Mouse (Mus musculus): Measurements from ENCODE around the gene Tmem87a. TPM values are rescaled to one million over a fixed set of nuclear protein-coding genes. Genes with fewer than 3 reads are reported as not detected.

Tmem87a gene
- 23.0 and 25.2 TPM in 2 replicates for total RNA-seq (2014; rRNA removed; ENCODE audit: low replicate concordance)
- 4.0 and 6.2 TPM in 2 replicates for polyA plus RNA-seq (2015; fragmentation: Nextera tagmentation; extraction: Ambion mirVana)

DNA sequence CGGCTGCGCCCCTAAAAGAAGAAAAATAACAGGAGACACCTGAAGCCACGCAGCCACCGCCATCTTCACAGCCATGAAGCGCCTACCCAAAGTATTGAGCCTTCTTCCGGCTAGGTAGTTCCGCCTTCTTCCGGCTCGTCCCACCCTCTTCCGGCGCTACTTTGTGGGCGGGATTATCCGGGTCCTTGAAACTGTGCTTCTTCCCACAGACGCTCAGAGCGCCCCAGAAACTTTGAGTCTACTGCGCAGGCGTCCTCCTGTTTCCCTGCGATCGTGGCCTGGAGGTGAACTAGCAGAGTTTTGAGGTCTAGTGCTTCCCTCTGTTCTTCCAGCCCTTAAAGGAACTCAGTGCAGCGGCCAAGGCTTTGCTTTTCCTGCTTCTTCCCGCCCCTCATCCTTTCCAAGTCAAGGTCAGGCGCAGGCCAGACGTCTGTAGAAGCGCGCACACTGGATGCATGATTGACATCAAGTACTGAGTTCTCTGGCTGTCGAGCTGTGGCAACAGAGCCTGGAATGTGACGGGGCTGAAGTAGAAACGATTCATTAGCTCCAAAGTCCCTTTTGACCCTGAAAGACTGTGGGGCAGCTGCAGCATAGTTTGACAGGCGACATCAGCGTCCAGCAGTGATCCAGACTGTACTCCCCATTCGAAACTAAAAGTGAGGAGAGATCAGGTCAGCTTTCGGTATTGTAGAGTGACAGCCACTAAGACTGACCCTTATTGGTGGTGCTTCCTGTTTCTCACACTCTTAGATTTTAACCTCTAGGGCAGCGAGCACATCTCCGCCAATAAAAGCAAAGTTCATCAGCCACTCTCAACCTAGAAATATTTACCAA, at the start of gene Tmem87a:
Gene Tmem87a, minus strand, starts transcription at position 128 of the 837 bp plus-strand sequence.
- Histone ChIP-seq H3K36me3 (replicated peaks; ENCODE audit: control insufficient read depth, insufficient read depth, low read length) (no peaks in the 10 kb centered on the region), H3K4me2 (ENCODE audit: low read depth, low read length) (peak within 1 kb of the TSS; percentile 80), H3K27ac (ENCODE audit: low read depth) (peak within 1 kb of the TSS; percentile 99), H3K4me1 (ENCODE audit: control insufficient read depth, insufficient read depth) (peaks cover 19% of the 10 kb centered on the region), H3K9me3 (replicated peaks; ENCODE audit: control insufficient read depth, low read length) (no peaks in the 10 kb centered on the region), H3K27me3 (ENCODE audit: control insufficient read depth, insufficient read depth, low read length) (no peaks in the 10 kb centered on the region), H3K4me3 (ENCODE audit: low read depth, low read length) (peak within 1 kb of the TSS; percentile 84), H3K9ac (replicated peaks; ENCODE audit: low read depth, low read length) (peak within 1 kb of the TSS; percentile 82)
- DNase-seq (ENCODE audit: low spot score) (peak; percentile 98), ATAC-seq (ENCODE audit: insufficient read depth, low read depth) (peak; percentile 99)
- under 1% methylated on average over 34 of the region's 34 CpGs for WGBS
- no peak for TF ChIP-seq CTCF (IDR thresholded peaks at IDR 0.05; ENCODE audit: low read depth)

DNA sequence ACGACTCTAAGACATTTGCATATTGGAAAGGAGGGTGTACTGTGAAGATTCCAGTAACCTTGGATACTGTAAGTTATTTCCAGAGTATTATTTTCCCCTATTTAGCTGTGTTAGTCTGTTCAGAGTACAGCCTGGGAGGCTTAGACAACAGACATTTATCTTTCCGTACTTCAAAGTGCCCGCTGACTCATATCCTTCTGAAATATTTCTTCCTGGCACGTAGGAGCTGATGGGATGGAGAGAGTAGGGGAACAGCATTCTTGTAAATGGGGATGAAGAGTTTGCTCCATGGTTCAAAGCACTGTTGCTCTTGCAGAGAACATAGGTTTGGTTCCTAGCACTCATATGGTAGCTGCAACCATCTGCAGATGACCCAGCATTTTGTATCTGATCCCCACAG, 48.7 kb upstream of the Tmem87a start:
- no peak for ATAC-seq (ENCODE audit: insufficient read depth, low read depth)
- H3K4me1 ChIP-seq (ENCODE audit: control insufficient read depth, insufficient read depth) = no peaks in the 10 kb centered on the region

DNA sequence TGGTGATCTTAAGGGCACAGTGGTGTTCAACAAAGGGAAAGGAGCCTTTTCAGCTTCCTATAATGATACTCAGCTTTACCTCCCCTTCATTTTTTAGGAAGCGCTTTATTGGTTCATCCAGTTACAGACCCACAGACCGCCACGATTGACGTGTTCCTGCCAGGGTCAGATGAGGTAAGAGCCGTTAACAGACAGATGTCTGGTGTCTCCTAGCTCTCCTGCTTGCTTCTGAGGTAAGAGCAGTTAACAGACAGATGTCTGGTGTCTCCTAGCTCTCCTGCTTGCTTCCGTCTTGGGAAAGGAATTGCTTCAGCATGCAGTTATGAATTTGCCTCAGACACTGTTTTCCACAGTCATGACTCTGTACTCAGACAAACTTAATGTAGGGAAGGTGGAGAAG, 46.8 kb upstream of the Tmem87a start:
- 54% methylated on average over 6 of the region's 6 CpGs for WGBS
- Histone ChIP-seq H3K36me3 (replicated peaks; ENCODE audit: control insufficient read depth, insufficient read depth, low read length) (no peaks in the 10 kb centered on the region), H3K4me3 (ENCODE audit: low read depth, low read length) (no peak overlapping the region), H3K9me3 (replicated peaks; ENCODE audit: control insufficient read depth, low read length) (no peaks in the 10 kb centered on the region), H3K27ac (ENCODE audit: low read depth) (no peak overlapping the region), H3K4me2 (ENCODE audit: low read depth, low read length) (no peak overlapping the region), H3K9ac (replicated peaks; ENCODE audit: low read depth, low read length) (no peak overlapping the region), H3K27me3 (ENCODE audit: control insufficient read depth, insufficient read depth, low read length) (no peaks in the 10 kb centered on the region), H3K4me1 (ENCODE audit: control insufficient read depth, insufficient read depth) (no peaks in the 10 kb centered on the region)
- no peak for TF ChIP-seq EP300 (IDR thresholded peaks at IDR 0.05; ENCODE audit: low read depth)
- TF ChIP-seq CTCF (IDR thresholded peaks at IDR 0.05; ENCODE audit: low read depth) = no peak
- DNase-seq (ENCODE audit: low spot score) = no peak
- no peak for ATAC-seq (ENCODE audit: insufficient read depth, low read depth)

More for the DNA sequence above, 48.7 kb upstream of the Tmem87a start:
- TF ChIP-seq EP300 (IDR thresholded peaks at IDR 0.05; ENCODE audit: low read depth) (no peak), CTCF (IDR thresholded peaks at IDR 0.05; ENCODE audit: low read depth) (no peak)
- H3K4me2 ChIP-seq (ENCODE audit: low read depth, low read length) = no peak overlapping the region
- H3K36me3 ChIP-seq (replicated peaks; ENCODE audit: control insufficient read depth, insufficient read depth, low read length) = no peaks in the 10 kb centered on the region
- no peak overlapping the region for H3K4me3 ChIP-seq (ENCODE audit: low read depth, low read length)
- no peaks in the 10 kb centered on the region for H3K9me3 ChIP-seq (replicated peaks; ENCODE audit: control insufficient read depth, low read length)
- H3K27ac ChIP-seq (ENCODE audit: low read depth) = no peak overlapping the region
- no peaks in the 10 kb centered on the region for H3K27me3 ChIP-seq (ENCODE audit: control insufficient read depth, insufficient read depth, low read length)
- H3K9ac ChIP-seq (replicated peaks; ENCODE audit: low read depth, low read length) = no peak overlapping the region
- WGBS = 51% methylated on average over 4 of the region's 4 CpGs
- no peak for DNase-seq (ENCODE audit: low spot score)

DNA sequence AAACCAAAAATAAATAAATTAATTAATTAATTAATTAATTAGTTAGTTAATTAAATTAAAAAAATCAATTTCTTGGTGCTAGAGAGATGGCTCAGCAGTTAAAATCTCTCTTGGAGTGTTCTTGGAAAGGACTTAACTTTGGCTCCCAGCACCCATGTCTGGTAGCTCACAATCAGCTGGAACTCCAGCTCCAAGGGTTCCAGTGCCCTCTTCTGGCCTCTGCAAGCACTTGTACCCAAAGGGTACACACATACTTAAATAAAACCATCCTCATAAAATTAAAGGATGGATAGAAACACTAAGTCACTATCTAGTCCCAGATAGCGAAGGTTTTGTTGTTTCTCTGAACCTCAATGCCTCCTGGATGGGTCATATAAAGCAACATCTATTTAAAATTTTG, 43.4 kb upstream of the Tmem87a start:
- 93% methylated on average over 1 of the region's 1 CpGs for WGBS
- no peak overlapping the region for H3K4me2 ChIP-seq (ENCODE audit: low read depth, low read length)
- no peak for ATAC-seq (ENCODE audit: insufficient read depth, low read depth)
- H3K27me3 ChIP-seq (ENCODE audit: control insufficient read depth, insufficient read depth, low read length) = no peaks in the 10 kb centered on the region
- H3K4me1 ChIP-seq (ENCODE audit: control insufficient read depth, insufficient read depth) = 0 out of 2 replicates have a peak, but pooled peaks cover 4% of the 10 kb centered on the region
- H3K9ac ChIP-seq (replicated peaks; ENCODE audit: low read depth, low read length) = no peak overlapping the region
- H3K9me3 ChIP-seq (replicated peaks; ENCODE audit: control insufficient read depth, low read length) = no peaks in the 10 kb centered on the region
- no peaks in the 10 kb centered on the region for H3K36me3 ChIP-seq (replicated peaks; ENCODE audit: control insufficient read depth, insufficient read depth, low read length)
- no peak overlapping the region for H3K27ac ChIP-seq (ENCODE audit: low read depth)
- TF ChIP-seq CTCF (IDR thresholded peaks at IDR 0.05; ENCODE audit: low read depth) (no peak), EP300 (IDR thresholded peaks at IDR 0.05; ENCODE audit: low read depth) (no peak)
- no peak overlapping the region for H3K4me3 ChIP-seq (ENCODE audit: low read depth, low read length)
- no peak for DNase-seq (ENCODE audit: low spot score)

DNA sequence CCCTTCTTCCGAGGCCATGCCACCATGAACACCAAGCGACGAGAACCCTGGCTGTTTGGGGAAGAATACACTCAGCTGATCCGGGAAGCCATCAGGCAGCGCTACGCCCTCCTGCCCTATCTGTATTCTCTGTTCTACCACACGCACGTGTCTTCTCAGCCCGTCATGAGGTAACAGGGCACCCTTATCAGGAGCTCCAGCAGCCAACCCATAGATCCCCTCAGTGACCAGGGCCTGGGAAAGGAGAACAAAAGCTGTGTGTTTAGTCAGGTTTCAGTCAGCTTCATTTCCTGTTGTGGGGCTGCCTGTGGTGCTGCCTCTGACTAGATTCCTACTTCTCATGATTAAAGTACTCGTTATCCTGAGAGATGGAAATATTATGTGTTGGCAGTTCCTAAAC, 42.5 kb upstream of the Tmem87a start:
- DNase-seq (ENCODE audit: low spot score) (peak; percentile 10), ATAC-seq (ENCODE audit: insufficient read depth, low read depth) (no peak)
- Histone ChIP-seq H3K27me3 (ENCODE audit: control insufficient read depth, insufficient read depth, low read length) (no peaks in the 10 kb centered on the region), H3K9ac (replicated peaks; ENCODE audit: low read depth, low read length) (no peak overlapping the region), H3K4me1 (ENCODE audit: control insufficient read depth, insufficient read depth) (0 out of 2 replicates have a peak, but pooled peaks cover 7% of the 10 kb centered on the region), H3K4me2 (ENCODE audit: low read depth, low read length) (no peak overlapping the region), H3K27ac (ENCODE audit: low read depth) (no peak overlapping the region), H3K36me3 (replicated peaks; ENCODE audit: control insufficient read depth, insufficient read depth, low read length) (no peaks in the 10 kb centered on the region), H3K9me3 (replicated peaks; ENCODE audit: control insufficient read depth, low read length) (no peaks in the 10 kb centered on the region), H3K4me3 (ENCODE audit: low read depth, low read length) (no peak overlapping the region)
- WGBS = 46% methylated on average over 10 of the region's 10 CpGs
- TF ChIP-seq EP300 (IDR thresholded peaks at IDR 0.05; ENCODE audit: low read depth) (no peak), CTCF (IDR thresholded peaks at IDR 0.05; ENCODE audit: low read depth) (no peak)
